Mouse (Mus musculus): ENCODE data around the gene Timm22. TPM values are rescaled to one million over a fixed set of nuclear protein-coding genes. Genes with fewer than 3 reads are reported as not detected.

Gene Timm22
- polyA plus RNA-seq, 1 experiment from 2014 or later, result 37.4 TPM

DNA sequence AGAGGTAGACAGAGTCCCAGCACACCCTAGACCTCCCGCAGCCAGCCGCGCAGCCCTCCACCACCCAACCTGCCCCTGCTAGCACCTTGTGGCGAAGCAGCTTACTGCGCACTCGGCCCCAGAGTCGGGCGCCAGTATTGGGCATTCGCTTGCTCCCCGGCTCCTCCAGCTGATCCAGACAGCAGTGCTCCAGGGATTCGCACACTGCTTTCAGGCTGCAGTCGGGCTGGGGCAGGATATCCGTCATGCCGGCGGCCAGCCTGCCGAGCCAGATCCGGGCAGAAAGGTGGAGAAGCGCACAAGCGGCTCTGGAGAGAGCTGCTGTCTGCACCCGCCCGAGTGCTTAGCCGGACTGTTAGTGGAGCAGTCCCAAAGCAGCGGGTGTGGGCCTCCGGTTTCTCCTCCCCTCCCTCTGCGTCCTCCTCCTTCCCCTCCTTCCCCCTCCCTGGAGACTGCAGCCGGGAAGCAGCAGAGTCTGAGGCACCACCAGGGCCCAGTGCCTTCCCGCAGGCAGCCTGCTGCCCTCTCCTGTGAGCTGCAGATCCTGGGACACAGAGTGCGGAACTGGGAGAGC lies 30.2 kb downstream of the Timm22 start:
- peak; percentile 37; the same call in 1 of the 2 replicates for ATAC-seq (ENCODE audit: insufficient read depth)
- H3K4me3 ChIP-seq (replicated peaks), result peak overlapping the region; percentile 14; the same call in 1 of the 2 replicates
- no peak overlapping the region for H3K27ac ChIP-seq (replicated peaks)
- WGBS (ENCODE audit: insufficient replicate concordance), result 36% methylated on average over 28 of the region's 28 CpGs
- no peaks in the 10 kb centered on the region for H3K9me3 ChIP-seq (replicated peaks)
- H3K9ac ChIP-seq, result no peak overlapping the region
- H3K27me3 ChIP-seq, result peaks cover 18% of the 10 kb centered on the region
- no peaks in the 10 kb centered on the region for H3K4me1 ChIP-seq (replicated peaks)
- H3K36me3 ChIP-seq (replicated peaks), result no peaks in the 10 kb centered on the region
- H3K4me2 ChIP-seq, result peak overlapping the region; percentile 37

DNA sequence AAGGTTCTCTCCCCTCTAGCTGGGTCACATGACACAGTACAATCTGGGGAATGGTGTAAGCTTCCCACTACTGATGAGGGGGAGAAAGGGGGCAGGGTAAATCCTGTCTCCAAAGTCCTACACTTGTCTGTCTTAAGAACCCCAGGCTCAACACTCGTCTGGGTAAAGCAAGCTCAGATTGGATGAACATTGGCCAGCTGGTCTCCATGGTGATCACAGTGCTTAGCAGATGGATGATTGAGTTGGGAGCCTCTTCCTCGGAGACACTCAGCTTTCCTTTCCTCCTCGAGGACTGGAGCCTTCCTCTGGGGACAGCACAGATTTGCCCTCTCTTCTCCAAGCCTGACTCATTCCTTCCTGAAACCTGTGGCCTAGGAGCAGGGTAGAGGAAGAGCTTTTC lies 32.9 kb downstream of the Timm22 start:
- Histone ChIP-seq H3K4me1 (replicated peaks) (no peaks in the 10 kb centered on the region), H3K27me3 (peaks cover 18% of the 10 kb centered on the region), H3K27ac (replicated peaks) (no peak overlapping the region)

DNA sequence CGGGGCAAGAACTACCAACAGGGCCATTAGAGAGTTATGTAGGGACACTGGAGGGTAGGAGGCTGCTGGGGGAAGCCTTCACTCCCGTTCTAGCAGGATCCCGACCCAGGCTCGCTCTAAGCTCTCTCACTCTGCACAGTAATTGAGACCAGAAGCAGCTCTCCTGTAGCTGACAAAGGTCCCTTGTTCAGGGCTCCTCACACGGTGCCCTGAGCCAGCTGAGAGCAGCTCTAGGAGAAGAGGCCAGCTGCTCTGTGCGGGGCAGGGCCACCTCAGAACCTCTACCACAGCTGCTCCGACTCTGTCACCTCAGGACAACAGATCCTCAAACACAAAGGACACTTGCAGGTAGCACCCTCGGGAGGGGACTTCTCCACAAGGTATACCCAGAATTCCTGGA lies 38.7 kb downstream of the Timm22 start:
- H3K4me2 ChIP-seq, result no peak overlapping the region
- no peaks in the 10 kb centered on the region for H3K36me3 ChIP-seq (replicated peaks)
- no peak for ATAC-seq (ENCODE audit: insufficient read depth)
- H3K4me1 ChIP-seq (replicated peaks), result peaks cover 5% of the 10 kb centered on the region; the same call in 1 of the 2 replicates
- H3K27ac ChIP-seq (replicated peaks), result no peak overlapping the region
- WGBS (ENCODE audit: insufficient replicate concordance), result 48% methylated on average over 8 of the region's 8 CpGs
- H3K27me3 ChIP-seq, result no peaks in the 10 kb centered on the region
- H3K9me3 ChIP-seq (replicated peaks), result no peaks in the 10 kb centered on the region
- H3K9ac ChIP-seq, result no peak overlapping the region
- H3K4me3 ChIP-seq (replicated peaks), result no peak overlapping the region

More for the DNA sequence above, 32.9 kb downstream of the Timm22 start:
- Histone ChIP-seq H3K4me3 (replicated peaks) (no peak overlapping the region), H3K36me3 (replicated peaks) (no peaks in the 10 kb centered on the region), H3K9ac (no peak overlapping the region), H3K4me2 (no peak overlapping the region), H3K9me3 (replicated peaks) (no peaks in the 10 kb centered on the region)
- WGBS (ENCODE audit: insufficient replicate concordance), result 24% methylated on average over 3 of the region's 3 CpGs
- no peak for ATAC-seq (ENCODE audit: insufficient read depth)

DNA sequence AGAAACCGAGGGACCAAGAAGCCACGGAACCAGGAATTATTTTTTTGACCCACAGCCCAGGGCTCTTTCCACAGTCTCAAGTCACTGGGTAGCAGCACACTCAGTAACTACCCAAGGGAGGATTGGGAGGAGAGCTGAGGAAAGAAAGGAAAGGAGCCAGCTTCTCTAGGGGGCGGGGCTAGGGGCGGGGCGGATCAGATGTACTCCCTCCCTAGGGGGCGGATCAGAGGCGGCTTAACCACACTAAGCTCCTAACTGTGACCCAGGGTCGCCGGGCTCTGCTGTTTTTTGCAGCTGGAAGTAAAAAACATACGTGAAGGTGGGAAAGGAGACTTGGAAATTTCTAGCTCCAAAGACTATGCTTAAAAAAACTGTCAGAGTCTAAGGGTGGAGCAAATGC lies 39.5 kb downstream of the Timm22 start:
- Histone ChIP-seq H3K27ac (replicated peaks) (no peak overlapping the region), H3K4me3 (replicated peaks) (no peak overlapping the region), H3K9me3 (replicated peaks) (no peaks in the 10 kb centered on the region), H3K27me3 (no peaks in the 10 kb centered on the region), H3K9ac (no peak overlapping the region), H3K36me3 (replicated peaks) (no peaks in the 10 kb centered on the region), H3K4me2 (peak overlapping the region; percentile 27; the same call in 1 of the 2 replicates), H3K4me1 (replicated peaks) (peaks cover 5% of the 10 kb centered on the region; the same call in 1 of the 2 replicates)
- ATAC-seq (ENCODE audit: insufficient read depth), result no peak
- 7% methylated on average over 10 of the region's 10 CpGs for WGBS (ENCODE audit: insufficient replicate concordance)

- no peak overlapping the region for H3K4me2 ChIP-seq
- H3K4me3 ChIP-seq (replicated peaks), result no peak overlapping the region
- H3K27ac ChIP-seq (replicated peaks), result no peak overlapping the region
- H3K4me1 ChIP-seq (replicated peaks), result peaks cover 5% of the 10 kb centered on the region; the same call in 1 of the 2 replicates
- H3K9me3 ChIP-seq (replicated peaks), result no peaks in the 10 kb centered on the region
- H3K9ac ChIP-seq, result no peak overlapping the region
- no peaks in the 10 kb centered on the region for H3K36me3 ChIP-seq (replicated peaks)
- 61% methylated on average over 15 of the region's 15 CpGs for WGBS (ENCODE audit: insufficient replicate concordance)
- H3K27me3 ChIP-seq, result no peaks in the 10 kb centered on the region
- no peak for ATAC-seq (ENCODE audit: insufficient read depth)
These were observed 42.9 kb downstream of the Timm22 start for GRCm38 (mm10) chr11:76449520-76450201.

DNA sequence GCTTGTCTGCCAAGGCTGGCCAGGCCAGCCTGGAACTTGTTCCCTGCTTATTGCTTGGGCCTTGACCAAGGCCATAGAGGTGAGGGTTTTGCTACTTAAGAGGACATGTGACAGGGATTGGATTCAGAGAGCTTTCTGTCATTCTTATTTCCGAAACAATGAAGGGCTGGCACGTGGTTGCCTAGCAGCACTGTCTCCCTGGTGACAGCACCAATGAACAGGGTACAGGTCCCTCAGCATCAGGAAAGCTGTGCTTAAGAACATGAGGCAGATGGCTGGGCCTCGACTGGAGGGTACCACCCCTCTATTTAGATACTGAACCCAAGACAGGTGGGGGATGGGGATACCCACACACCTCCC lies 43.4 kb downstream of the Timm22 start:
- ATAC-seq (ENCODE audit: insufficient read depth), result no peak
- Histone ChIP-seq H3K4me1 (replicated peaks) (peaks cover 5% of the 10 kb centered on the region; the same call in 1 of the 2 replicates), H3K9ac (no peak overlapping the region), H3K36me3 (replicated peaks) (no peaks in the 10 kb centered on the region), H3K27ac (replicated peaks) (no peak overlapping the region), H3K9me3 (replicated peaks) (no peaks in the 10 kb centered on the region), H3K4me3 (replicated peaks) (no peak overlapping the region), H3K27me3 (no peaks in the 10 kb centered on the region), H3K4me2 (no peak overlapping the region)
- WGBS (ENCODE audit: insufficient replicate concordance), result 52% methylated on average over 3 of the region's 3 CpGs

GRCm38 (mm10) chr11:76454492-76454891 lies 47.7 kb downstream of the Timm22 start:
- no peak for ATAC-seq (ENCODE audit: insufficient read depth)
- Histone ChIP-seq H3K4me3 (replicated peaks) (no peak overlapping the region), H3K27ac (replicated peaks) (no peak overlapping the region), H3K4me2 (no peak overlapping the region), H3K36me3 (replicated peaks) (no peaks in the 10 kb centered on the region), H3K27me3 (no peaks in the 10 kb centered on the region), H3K9me3 (replicated peaks) (no peaks in the 10 kb centered on the region), H3K4me1 (replicated peaks) (peaks cover 8% of the 10 kb centered on the region; the same call in 1 of the 2 replicates), H3K9ac (no peak overlapping the region)
- WGBS (ENCODE audit: insufficient replicate concordance), result 45% methylated on average over 5 of the region's 5 CpGs

GRCm38 (mm10) chr11:76456233-76456632 lies 49.5 kb downstream of the Timm22 start:
- 26% methylated on average over 6 of the region's 6 CpGs for WGBS (ENCODE audit: insufficient replicate concordance)
- Histone ChIP-seq H3K4me2 (no peak overlapping the region), H3K4me1 (replicated peaks) (peaks cover 8% of the 10 kb centered on the region; the same call in 1 of the 2 replicates), H3K27ac (replicated peaks) (no peak overlapping the region), H3K9me3 (replicated peaks) (no peaks in the 10 kb centered on the region), H3K9ac (no peak overlapping the region), H3K27me3 (no peaks in the 10 kb centered on the region), H3K4me3 (replicated peaks) (no peak overlapping the region), H3K36me3 (replicated peaks) (no peaks in the 10 kb centered on the region)
- no peak for ATAC-seq (ENCODE audit: insufficient read depth)

GRCm38 (mm10) chr11:76456897-76457296 lies 50.1 kb downstream of the Timm22 start:
- Histone ChIP-seq H3K9me3 (replicated peaks) (no peaks in the 10 kb centered on the region), H3K4me2 (no peak overlapping the region), H3K4me1 (replicated peaks) (peaks cover 8% of the 10 kb centered on the region; the same call in 1 of the 2 replicates), H3K9ac (no peak overlapping the region), H3K4me3 (replicated peaks) (no peak overlapping the region), H3K36me3 (replicated peaks) (no peaks in the 10 kb centered on the region), H3K27ac (replicated peaks) (no peak overlapping the region), H3K27me3 (no peaks in the 10 kb centered on the region)
- 40% methylated on average over 10 of the region's 10 CpGs for WGBS (ENCODE audit: insufficient replicate concordance)
- no peak for ATAC-seq (ENCODE audit: insufficient read depth)

DNA sequence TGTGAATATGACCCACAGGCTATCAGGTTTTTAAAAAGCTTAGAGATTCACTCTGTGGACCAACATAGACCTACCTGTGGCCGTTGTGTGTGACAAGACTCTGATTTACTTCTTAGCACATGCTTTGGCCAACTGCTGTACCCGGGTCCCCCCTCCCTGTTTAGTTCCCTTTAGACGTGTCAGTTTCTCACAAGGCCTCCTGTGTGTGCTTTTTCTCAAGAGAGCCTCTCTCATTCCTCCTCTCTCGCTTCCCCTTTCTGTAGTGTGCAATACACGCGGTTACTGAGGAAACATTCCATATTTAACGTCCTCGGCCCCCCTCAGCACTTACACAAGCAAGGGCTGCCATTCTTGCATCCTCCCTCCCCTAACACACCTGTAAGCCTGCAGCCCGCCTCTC lies 52.0 kb downstream of the Timm22 start:
- no peak overlapping the region for H3K27ac ChIP-seq (replicated peaks)
- no peak for ATAC-seq (ENCODE audit: insufficient read depth)
- 32% methylated on average over 9 of the region's 9 CpGs for WGBS (ENCODE audit: insufficient replicate concordance)

GRCm38 (mm10) chr11:76459489-76459888 lies 52.7 kb downstream of the Timm22 start:
- no peaks in the 10 kb centered on the region for H3K27me3 ChIP-seq
- no peak overlapping the region for H3K4me3 ChIP-seq (replicated peaks)
- no peak overlapping the region for H3K4me2 ChIP-seq
- no peaks in the 10 kb centered on the region for H3K36me3 ChIP-seq (replicated peaks)
- H3K4me1 ChIP-seq (replicated peaks), result peaks cover 8% of the 10 kb centered on the region; the same call in 1 of the 2 replicates
- ATAC-seq (ENCODE audit: insufficient read depth), result no peak
- no peak overlapping the region for H3K9ac ChIP-seq
- 56% methylated on average over 3 of the region's 3 CpGs for WGBS (ENCODE audit: insufficient replicate concordance)
- H3K9me3 ChIP-seq (replicated peaks), result no peaks in the 10 kb centered on the region
- H3K27ac ChIP-seq (replicated peaks), result no peak overlapping the region

More for the DNA sequence above, 52.0 kb downstream of the Timm22 start:
- Histone ChIP-seq H3K9me3 (replicated peaks) (no peaks in the 10 kb centered on the region), H3K4me1 (replicated peaks) (peaks cover 8% of the 10 kb centered on the region; the same call in 1 of the 2 replicates), H3K9ac (no peak overlapping the region), H3K36me3 (replicated peaks) (no peaks in the 10 kb centered on the region), H3K27me3 (no peaks in the 10 kb centered on the region), H3K4me2 (no peak overlapping the region), H3K4me3 (replicated peaks) (no peak overlapping the region)
